Mouse (Mus musculus) stomach, postnatal 0 days (tissue): ENCODE data around the gene Pwp2.

Source experiments
- CTCF ChIP-seq: IDR thresholded peaks from 2 replicates; pipeline ENCODE4 v1.5.1; 2016; ENCODE audit warnings: antibody characterized with exemption, low read depth, mild to moderate bottlenecking, moderate library complexity
- EP300 ChIP-seq: optimal IDR thresholded peaks from 2 replicates; pipeline ENCODE3; 2016; ENCODE audit warnings: antibody characterized with exemption

- TF ChIP-seq CTCF (no peak), EP300 (no peak)
Observed at GRCm38 (mm10) chr10:78218576-78218975, 33.6 kb upstream of the Pwp2 start.
